Mouse (Mus musculus) thymus, postnatal 4 days (tissue): ENCODE results near the gene Cfap100.

ENCODE experiments used
- DNase-seq: peaks from one replicate; pipeline ENCODE4 v3.0.0; 2021

The Cfap100 gene

DNA sequence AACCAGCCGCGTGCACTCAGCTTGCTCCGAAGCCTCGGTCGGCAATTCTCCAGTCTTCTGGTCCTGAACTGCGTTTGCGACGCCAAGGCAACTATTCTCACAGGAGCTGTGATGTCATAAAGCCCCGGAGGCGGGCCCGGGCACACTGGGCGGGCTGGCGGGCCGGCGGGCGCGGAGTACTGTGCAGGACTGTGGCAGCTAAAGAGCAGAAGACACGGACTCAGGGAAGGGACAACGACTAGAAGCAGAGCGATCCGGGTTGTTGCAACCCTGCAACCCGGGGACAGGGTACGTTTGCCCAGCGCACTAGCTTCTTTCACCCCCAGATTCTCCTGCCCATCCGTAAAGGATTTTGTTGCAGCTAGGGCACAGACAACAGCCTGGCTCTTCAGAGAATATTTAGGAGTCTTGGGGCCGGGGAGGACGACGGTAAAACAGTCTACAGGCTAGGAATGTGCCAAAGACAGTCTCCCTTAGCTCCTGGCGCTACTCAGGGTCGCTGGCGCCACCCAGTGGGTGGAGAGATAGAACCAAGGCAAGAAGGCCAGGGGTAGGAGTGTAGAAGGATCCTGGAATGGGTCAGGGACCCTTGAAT, at the start of gene Cfap100:
Cfap100 (minus strand) TSS at position 418 of the 595 bp plus-strand sequence.
- peak; percentile 77 for DNase-seq

DNA sequence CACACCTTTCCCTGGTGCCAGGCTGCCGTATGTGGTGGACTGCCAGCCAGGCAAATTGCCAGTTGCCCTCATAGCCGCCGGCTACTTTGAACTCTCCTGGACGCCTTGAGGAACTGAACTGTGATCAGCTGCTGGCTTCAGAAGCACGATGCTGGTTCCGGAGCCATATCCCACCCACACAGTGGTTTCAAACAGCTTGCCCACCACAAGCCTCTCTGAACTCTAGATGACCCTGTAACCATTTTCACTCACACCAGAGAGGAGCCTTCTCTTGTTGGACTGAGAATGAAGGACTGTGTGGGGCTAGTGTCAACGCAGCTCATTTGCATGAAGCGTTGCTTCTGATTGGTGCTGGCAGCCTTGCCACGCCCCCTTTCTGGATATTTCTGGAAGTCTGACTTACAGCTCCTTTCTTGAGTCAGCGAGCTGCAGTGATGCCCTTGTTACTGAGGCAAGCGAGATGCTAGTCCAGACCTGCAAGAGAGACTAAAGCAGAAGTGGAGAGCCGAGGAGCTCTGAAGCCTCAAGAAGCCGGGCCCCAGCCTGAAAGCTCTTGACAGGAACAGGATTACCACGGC, 48.4 kb upstream of the Cfap100 start:
- DNase-seq: no peak

DNA sequence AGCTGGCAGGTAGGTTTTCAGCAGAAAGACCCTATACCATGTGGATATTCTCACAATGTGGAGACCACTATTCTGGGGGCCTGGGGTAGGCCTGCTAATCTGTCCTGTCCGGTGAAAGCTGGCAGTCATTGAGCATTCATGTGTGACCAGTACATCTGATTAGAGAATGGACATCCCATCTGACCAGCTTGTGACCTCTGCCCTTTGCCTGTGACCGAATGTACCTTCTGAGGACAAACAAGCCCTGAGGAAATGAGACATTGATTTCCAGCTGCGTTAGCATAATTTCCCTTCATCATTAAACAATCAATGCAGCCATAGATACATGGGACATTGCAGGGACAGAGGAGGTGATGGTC, 47.2 kb upstream of the Cfap100 start:
- no peak for DNase-seq

DNA sequence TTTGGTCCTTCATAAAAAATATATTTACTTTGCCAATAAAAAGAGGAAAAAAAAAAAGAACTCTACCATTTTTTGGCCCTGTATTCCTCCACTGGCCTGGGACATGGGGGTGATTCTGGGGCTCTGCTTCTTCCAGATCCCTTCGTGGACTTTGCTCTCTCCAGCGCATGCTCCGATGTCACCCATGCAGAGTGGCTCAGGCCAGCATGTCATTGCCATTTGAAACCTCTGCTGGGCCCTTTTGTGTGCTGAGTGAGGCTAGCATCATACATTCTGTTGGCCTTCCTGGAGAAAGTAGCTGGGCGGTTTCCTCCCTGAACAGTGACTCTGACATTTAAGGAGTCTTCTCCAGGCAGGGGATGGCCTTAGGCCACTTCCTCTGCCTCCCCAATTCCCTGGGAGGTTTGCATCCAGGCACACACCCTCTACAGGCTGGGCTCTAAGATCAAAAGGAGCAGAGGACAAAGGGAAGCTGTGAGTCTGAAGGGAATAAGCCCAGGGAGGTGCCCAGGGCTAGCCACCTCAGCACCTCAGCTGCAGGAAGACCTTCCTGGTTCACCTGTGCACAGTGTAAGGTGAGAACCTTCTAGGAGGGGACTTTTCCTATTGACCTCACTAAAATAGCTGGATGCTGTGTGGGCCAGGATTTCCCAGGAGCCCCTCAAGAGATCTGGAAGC, 46.7 kb upstream of the Cfap100 start:
- DNase-seq: no peak

DNA sequence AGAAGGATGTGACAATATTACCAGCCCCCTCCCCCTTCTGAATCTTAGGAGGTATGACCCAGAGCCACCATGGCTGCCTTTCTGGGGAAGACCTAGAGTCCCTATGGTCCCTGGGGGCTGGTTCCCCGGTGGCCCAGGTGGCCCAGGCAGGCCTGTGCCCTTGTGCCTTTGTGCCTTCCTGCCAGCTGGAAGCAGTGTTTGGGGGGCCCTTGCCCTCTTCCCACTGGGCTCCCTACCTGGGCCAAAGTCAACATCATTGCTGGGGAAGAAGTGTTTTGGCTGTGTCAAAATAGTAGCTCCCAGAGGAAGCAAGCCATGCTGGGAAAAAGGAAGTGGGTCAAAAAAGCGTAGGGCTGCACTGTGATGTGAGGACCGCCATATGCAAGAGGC, 45.8 kb upstream of the Cfap100 start:
- no peak for DNase-seq

DNA sequence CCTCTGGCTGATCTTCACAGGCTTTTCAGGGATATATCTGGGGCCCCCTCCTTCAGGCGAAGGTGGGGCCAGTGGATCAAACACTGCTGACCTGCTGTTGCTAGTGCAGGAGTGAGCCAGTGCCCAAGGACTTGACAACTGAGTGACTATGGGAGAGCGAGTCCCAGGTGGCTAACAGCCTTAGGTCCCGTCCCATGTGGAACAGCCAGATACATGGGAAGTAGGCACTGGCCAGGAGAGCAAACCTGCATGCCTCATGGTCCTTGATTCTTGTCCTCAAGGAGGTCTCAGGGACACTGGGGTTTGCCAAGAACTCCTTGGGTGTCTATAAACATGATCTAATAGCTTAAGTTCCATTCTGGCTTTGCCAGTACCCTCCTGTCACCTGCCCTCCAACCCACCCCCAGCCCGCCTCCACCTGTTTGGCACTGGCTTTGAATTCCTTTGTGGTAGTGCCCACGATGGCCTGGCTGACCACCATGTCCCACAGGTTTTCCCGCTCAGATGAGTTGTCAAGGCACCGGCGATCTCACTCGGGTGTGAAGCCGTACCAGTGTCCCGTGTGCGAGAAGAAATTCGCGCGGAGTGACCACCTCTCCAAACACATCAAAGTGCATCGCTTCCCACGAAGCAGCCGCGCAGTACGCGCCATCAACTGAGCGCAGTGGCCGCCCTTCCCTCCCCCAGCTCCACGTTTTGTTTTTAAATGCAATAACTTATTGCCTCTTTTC, 45.2 kb upstream of the Cfap100 start:
- DNase-seq: no peak

DNA sequence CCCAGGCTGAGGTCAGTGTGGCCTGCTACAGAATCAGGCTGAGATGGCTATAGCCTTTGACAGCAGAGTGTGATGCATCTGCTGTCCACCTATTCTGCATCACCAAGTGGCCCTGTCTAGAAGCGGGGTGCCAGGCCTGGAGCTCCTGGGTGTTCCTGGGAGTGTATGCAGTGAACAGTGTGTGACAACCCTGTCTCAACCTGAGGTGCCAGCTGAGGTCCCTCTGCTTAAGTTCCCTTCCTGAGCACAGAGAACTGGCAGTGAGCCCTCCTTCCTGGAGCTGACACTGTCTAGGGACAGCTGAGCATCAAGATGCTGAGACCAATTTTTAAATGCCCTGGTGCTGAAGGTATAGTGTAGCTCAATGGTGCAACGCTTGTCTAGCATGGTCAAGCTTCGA, 44.1 kb upstream of the Cfap100 start:
- DNase-seq: no peak

DNA sequence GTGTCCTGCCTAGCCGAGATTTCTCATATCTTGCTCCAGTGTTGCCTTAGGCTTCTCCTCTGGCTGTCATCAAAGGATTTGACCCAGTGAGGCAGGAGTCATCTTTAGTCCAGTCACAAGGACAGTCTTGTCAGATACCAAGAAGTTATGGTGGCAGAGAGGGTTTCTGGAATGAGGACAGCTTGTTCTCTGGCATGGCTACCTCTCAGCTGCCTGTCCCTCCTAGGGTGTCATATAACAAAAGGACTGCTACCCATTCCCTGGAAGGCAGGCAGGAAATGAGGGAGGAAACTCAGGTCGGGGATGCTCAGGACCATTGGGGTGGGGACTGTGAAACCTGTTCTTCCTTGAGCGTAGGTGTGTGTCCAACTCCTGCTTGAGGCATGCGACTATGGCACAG, 43.5 kb upstream of the Cfap100 start:
- DNase-seq: no peak

DNA sequence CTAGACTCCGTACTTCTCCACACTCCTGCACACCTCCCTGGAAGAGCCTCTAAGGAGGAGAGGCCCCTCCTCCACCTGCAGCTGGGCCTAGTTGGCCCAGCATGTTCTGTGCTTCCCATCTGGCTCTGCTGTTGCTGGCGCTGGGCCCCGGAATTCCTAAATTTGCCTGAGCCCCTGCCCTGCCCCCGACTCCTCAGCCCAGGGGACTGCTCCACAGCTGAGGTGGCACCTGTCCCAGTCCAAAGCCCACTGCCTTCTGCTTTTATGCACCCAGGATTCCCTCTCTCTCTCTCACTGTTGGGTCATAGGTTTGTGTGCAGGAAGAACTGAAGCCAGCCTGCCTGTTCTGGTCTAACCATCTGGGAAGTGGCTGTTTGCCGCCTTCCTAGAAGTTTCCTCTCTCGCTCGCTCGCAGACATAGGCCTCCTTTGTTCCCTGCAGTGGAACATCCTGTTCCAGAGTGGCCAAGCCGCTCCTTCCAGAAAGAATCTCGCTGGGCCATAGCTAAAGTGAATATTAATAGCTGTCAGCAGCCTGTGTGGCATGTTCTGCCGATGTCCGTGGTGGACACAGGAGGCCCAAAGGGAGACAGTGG, 42.4 kb upstream of the Cfap100 start:
- DNase-seq: no peak

DNA sequence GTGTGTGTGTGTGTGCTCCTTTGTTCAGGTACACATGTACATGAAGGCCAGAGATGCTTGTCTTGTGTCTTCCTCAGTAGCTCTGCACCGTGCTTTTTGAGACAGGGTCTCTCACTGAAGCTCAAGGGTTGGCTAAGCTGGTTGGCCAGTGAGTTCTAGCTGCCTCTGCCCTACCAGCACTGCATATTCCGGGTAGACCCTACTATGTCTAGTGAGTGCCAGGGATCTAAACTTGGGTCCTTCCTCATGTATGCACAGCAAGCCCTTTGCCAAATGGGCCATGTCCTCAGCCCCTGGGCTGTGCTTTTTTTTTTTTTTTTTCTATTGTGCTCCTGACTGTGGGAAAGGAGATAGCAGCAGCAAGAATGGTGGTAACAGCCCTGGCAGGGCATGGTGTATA, 41.7 kb upstream of the Cfap100 start:
- no peak for DNase-seq

DNA sequence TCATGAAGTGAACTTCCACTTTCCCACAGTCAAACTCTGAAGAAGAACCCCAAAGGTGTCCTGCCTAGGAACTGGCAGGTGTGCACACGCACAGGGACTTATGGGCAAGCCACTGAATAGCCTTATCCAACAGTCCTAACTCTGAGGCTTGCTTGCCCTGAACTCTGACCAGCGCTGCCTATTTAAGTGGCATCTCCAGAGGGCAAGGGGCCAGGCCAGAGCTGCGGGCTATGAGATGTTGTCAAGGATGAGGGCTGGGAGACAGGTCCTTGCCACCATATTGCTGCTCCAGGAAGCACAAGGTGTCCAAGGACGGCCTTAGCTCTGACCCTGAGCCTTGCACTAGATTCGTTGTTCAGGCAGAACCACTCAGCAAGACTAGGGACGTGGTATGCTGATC, 40.4 kb upstream of the Cfap100 start:
- DNase-seq: no peak

DNA sequence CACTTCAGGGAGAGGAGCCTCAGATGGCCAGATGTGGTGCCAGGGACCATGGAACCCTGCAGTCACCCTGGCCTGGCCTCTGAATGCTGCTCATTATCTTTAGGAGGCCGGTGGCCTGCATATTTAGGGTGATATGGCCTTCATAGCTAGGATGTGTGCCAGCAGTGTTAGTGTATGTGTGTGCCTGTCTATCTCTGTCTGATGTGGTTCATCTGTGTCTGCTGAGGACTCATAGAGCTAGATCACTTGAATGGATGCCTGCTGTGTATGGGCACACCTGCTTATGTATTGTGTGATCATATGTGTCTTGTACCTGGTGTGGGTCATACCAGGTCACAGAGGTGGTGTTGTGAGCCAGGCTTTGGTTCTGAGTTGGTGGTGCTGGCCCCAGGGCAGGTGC, 39.6 kb upstream of the Cfap100 start:
- no peak for DNase-seq

DNA sequence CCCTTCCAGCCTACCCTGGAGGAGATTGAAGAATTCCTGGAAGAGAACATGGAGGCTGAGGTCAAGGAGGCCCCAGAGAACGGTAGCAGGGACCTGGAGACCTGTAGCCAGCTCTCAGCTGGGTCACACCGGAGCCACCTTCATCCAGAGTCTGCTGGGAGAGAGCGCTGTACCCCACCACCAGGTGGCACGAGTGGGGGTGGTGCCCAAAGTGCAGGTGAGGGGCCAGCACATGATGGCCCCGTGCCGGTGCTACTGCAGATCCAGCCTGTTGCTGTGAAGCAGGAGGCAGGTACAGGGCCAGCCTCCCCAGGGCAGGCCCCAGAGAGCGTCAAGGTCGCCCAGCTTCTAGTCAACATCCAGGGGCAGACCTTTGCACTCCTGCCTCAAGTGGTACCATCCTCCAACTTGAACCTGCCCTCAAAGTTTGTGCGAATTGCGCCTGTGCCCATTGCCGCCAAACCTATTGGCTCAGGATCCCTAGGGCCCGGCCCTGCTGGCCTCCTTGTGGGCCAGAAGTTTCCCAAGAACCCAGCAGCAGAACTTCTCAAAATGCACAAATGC, 38.3 kb upstream of the Cfap100 start:
- DNase-seq: no peak

DNA sequence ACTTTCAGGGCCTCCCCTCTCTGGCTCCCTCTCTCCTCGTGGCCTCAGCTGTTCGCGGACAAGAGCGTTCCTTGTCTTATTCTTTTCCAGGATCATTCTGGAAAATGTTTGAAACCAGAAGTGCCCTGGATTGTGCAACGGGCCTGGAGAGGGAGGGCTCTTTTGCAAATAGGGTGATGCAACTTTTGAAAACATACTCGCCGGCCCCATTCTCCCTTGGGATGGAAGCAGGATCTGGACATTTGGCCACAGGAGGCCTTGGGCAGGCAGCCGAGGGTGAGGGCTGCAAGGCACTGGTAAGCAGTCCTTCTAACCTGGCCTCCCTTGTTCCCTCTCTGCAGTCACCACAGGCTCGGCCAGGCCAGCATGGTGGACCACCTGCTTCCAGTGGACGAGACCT, 37.5 kb upstream of the Cfap100 start:
- DNase-seq: no peak

DNA sequence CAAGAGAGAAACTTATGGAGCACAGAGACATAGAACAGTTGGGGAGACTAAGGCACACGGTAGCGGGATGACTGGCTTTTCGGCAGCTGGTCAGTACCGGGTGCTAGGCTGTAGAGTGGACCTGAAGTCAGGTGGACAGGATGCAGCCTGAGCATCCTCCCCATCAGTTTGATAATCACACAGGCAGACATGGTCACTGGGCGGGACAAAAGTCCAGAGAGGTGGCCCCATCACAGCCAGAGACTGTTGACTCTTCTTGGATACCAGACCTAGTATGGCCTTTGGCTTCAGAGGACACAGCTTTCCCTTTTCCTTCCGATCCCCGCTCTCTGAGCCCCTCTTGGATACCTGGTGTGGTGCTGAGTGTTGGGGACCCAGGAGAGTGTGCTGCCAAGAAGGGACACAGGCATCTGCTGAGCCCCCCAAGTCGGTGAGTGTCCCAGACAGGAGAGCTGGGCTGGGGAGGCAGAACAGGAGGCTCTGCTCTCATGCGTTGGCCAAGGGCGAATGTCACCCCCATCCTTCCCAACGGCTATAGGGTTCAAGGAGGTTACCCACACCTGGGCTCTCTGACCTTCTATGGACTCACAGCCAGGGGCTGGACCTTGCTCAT, 36.5 kb upstream of the Cfap100 start:
- no peak for DNase-seq

DNA sequence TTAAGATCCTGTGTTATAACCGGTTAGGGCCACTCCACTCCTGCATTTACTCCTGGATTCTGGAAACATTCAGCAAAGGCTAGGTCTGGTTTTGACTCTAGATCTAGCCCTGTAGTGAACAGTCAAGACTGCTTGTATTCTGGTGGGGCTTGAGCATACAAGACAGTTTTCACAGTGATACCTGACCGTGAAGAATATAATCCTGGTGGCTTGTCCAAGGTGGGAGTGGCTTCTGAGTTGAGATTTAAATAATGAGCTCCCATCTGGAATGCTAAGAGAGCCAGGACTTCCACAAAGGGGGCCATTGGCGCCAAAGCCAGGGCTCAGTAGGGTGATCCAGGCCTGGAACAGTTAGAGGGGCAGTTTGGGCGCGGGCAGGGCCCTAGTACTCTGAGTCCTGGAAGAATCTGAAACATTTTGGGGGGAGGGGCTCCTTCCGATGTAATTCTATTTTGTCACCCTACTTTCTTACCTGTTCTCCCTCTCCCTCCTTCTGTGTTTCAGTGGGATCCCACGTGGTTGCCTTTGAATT, 35.4 kb upstream of the Cfap100 start:
- DNase-seq: no peak

DNA sequence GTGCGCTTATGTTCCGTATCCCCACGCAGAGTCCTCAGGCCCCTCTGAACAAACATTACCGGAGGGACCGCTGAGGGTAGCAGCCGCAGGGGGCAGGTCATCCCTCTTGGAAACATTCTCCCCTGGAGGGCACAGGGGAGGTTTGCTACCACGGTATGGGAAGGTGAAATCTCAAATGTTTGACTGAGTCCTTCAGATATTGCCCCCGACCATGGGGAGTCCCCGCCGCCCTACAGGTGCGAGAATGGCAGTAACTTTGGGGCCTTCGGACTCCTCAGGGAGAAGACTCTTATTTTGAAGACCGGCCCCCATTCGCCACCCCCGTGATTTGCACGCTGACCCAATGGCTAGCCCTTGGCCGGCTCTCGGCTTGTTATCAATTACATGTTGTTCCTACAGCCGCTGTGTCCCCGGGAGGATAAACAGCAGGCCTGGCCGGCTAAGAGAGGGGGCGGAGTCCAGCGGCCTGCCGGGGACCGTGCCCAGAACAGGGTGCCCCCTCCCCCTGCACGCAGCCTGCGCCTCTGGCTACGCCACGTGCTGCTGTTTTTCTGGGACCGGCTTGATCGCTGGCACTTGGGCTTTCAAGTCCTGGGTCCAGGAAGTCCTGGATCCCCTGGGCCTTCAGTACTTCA, 34.7 kb upstream of the Cfap100 start:
- DNase-seq: peak; percentile 24

DNA sequence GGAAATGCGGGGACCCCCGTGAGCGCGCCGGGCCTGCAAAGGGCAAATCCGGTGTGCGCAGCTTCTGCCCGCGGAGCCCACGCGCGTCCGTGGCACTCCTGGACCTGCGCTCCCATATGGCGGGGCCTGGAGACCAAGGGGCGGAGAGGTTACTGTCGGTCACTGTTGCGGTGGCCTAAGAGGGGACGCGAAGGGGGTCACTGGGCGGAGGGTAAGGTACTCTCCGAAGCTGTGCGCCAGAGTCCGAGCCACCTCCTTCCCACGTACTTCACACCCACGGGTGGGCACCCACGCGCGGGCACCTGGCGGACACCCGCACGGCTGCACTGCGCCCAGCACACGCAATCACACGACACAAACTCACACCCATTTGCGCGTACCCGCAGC, 34.2 kb upstream of the Cfap100 start:
- DNase-seq: peak; percentile 14

DNA sequence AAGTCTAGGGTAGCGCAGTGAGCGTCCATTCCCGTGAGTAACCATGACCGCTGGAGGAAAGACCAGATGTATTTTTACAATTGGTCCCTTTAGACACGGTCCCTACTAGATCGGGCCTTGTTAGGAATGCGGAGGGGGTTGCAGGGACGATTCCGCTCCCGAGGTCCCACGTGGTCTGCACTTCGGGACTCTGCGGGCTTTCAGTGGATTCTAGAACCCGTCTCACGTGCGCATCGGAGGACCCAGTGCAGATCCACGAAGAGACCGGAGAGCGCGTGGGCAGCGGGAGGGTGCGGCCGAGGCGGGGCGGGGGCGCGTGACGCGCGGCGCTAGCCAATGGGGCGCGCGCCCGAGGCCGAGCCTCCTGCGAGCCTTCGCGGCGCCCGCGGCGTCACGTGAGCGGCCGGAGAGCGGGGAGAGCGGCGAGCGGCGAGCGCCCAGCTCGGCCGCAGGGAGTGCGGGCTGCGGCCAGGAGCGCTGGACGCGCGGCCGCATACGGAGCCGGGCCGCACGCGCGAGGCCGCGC, 33.6 kb upstream of the Cfap100 start, which contains the start of gene Klf15:
Klf15 (plus strand) TSS at position 396 of the 526 bp plus-strand sequence.
- DNase-seq: peak; percentile 25

DNA sequence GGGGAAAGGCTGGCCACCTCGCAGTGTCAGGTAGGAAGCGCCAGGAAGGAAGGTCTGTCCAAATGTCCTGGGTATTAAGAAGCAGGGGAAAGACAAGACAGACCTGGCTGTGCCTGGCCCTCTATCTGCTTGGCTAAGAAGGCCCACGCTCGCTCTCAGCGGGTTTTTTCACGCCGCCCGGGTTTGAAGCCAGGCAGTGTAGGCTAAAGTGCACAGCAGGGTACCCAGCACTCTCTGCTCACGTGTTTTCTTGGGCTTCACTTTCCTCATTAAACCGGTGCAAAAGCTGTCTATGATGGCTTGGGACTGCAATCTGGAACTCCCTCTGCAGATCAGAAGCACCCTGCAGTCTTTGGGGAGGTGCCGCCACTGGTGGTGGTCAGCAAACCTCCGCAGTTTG, 33.2 kb upstream of the Cfap100 start:
- no peak for DNase-seq

DNA sequence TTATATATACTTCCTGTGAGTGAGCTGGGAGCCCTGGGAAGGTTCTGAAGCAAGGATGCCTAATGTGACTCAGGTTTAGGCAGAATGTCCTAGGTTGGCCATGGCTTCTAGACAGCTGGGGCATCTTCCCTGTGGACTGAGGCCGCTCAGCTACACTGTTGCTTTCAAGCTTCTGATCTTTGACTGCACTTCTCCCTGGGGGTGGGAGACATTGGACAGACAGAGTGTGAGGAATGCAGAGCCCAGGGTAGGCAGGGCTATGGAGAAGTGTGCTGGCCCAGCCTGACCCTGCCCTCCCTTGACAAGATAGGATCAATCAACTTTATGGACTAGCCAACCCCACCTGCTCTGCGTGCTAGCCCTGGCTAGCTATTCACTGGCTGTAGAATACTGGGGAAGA, 32.6 kb upstream of the Cfap100 start:
- no peak for DNase-seq

DNA sequence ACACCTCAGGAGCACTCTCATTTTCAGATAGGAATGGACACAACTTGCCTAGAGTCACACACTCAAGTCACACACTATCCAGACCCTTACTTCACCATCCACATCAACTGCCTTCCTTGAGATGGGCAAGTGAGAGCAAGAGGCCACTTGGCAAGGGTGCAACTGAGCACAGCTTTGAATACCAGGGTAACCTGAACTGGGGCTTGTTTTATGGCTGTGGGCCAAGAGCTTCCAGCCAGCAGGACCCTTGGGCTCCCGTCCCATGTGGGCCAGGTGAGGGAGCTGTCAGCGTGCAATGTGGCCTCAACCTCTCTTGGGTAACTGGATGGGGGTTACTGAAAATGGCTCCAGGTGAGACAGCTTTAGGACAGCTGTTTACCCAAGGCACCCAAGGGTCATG, 28.8 kb upstream of the Cfap100 start:
- no peak for DNase-seq
